Mouse (Mus musculus): ENCODE results near the gene Kctd12.

DNA sequence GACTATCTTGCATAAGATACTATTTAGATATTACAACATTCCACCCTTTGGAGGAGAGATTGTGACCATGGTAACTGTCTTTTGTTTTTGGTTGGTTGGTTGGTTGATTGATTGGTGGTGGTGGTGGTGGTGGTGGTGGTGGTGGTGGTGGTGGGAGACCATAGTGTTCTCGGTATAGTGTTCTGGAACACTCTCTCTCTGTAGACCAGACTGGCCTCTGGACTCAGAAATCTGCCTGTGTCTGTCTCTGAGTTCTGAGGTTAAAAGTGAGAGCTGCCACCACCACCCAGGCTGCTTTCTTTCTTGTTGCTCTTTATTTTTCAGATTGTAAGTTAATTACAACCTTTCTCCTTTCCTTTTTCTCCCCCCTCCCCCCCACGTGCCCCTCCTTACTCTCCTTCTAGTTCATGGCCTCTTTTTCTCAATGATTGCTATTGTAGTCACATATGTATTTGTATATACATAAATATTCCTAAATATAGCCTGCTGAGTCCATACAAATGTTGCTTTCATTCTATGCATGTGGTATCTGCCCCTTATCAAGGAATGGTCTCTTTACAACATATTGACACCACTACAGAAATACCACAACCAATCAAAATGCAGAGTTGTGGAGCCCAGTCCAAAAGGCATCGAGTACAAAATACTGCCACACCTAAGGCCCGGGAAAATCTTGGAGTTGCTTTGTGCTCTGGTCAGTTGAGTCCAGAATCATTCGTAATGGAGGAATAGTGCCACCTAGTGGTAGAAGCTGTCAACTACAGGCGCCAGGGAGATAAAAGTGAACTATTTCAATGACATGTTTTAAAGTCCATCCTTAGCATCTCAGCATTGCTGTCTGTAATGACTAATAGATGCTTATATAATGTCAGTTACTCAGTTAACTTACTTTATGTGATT, 12.5 kb upstream of the Kctd12 start:
- TF ChIP-seq CTCF (IDR thresholded peaks at IDR 0.05) (peak; percentile 97), EP300 (IDR thresholded peaks at IDR 0.05) (no peak)
